Mouse (Mus musculus) lung, postnatal 10 days (tissue): ENCODE measurements around the gene Ostc.

ENCODE experiments used
- DNase-seq: peaks from one replicate; pipeline ENCODE4 v3.0.0; 2021

The Ostc gene

DNA sequence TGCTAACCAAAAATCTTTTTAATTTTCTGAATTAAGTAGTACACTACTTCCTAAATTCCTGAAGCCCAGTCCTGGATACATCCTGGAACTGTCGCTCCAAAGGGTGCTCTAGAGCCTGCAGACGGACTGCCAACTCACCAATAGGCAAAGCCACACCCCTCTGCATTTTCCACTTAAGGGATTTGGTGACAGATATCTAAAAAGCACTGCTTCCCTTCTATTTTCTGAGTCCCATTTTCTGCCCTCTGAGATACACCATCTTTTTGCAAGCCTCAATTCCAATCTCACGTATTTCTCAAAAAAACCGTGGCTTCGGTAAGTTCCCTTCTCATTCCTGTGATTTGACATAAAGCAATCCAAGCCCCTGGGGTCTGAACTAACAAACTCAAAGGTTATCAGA is 715 bp downstream of the Ostc start:
- DNase-seq, result peak; percentile 25

GRCm38 (mm10) chr3:130702289-130702688 is 7.0 kb downstream of the Ostc start:
- DNase-seq, result no peak

- DNase-seq, result no peak
Measured at GRCm38 (mm10) chr3:130697622-130698021, 11.6 kb downstream of the Ostc start.

- DNase-seq, result no peak
Measured at GRCm38 (mm10) chr3:130694705-130695104, 14.5 kb downstream of the Ostc start.

DNA sequence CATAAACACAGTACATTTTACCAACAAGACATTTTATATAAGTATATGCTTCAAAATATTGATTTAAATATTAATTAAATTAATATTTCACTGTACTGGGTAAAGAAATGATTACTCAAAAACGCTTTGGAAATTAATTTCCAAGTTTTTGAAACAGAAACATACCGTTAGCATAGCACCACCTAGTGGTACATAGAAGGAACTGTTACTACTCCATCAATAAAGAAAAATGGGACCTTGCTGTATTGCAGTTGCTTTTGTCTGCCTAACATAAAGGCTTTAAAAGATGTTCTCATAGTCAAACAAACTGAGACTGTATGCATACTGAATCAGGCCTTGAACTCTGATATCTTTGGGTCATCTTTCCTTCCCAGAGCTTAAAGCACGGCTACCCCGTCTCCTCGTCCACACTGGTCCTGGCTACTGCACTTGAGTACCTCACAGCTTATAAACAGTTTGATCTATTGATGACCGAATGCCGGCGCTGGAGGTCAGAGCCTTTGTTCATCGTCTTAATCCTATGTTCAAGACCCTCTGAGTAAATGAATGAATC is 15.1 kb downstream of the Ostc start:
- no peak for DNase-seq

DNA sequence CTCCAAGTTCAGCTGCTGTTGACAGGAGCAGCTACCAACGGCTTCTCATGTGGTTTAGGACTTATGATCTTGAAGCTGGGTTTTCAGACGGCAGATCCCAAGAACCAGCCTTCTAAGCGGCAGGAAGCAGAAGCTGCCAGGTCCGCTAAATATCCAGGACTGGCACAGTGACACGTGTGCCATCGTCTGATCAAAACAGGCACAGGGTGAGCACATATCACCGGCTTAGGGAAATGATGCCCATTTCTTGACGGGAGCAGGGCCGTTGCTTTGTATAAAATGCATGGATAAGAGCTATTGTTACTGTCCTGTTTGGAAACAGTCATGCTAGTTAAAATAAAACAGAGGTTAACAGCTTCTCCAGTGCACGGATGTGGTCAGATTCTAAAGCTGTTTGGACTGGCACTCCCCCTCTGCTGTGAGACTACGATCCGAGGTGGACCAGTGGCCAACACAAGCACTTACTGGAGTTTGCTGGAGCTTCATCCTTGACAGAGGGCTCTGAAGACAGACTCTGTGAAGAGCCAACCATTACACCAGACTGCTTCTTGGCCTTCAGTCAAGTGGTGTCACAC is 17.6 kb downstream of the Ostc start:
- DNase-seq, result no peak

DNA sequence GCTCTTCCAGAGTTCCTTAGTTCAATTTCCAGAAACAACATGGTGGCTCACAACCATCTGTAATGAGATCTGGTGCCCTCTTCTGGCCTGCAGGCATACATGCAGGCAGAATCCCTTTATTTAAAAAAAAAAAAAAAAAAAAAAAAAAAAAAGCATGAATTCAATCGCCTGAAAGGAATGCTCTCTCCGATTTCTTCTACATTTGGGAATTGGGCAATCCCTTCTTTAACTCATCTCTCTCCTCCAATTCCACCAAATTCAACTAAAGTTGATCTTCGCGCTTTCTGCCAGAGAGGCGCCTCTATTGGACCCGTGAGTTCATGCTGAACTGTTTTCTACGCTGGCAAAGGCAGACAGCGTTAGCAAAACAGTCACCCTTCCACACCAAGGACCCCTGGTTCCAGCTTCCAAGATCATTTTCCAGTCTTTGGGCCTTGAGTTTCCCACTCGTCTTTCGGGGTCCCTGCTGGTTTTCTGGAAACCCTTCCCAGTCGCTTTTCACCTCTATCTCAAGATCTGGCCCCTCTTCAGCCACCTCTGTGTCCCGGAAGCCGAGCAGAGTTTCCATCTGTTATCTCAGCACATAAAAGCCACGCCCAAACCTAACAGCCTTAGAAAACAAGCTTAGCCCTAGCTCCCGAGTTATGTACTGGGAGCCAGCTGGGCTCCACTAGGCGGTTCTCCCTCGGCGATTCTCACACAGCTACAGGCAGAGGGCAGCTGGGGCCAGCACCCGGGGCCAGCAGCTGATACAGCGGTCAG is 18.2 kb downstream of the Ostc start:
- peak; percentile 64 for DNase-seq

- peak; percentile 82 for DNase-seq
Measured at GRCm38 (mm10) chr3:130689630-130690029, 19.6 kb downstream of the Ostc start.

DNA sequence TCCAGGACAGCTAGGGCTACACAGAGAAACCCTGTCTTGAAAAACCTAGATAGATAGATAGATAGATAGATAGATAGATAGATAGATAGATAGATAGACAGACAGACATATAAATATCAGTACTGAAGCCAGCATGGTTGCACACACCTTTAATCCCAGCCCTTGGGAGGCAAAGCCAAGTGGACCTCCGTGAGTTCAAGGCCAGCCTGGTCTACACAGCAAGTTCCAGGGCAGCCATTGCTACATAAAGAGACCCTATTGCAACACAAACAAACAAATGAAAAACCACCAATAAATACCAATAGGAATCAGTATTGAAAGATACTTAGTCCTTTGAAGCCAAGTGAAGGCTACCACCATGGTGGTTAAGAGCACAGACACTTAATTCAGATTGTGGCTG is 22.2 kb downstream of the Ostc start:
- DNase-seq, result no peak

- no peak for DNase-seq
Measured at GRCm38 (mm10) chr3:130685014-130685366, 24.3 kb downstream of the Ostc start.

GRCm38 (mm10) chr3:130684276-130685013 is 24.8 kb downstream of the Ostc start:
- DNase-seq, result no peak

DNA sequence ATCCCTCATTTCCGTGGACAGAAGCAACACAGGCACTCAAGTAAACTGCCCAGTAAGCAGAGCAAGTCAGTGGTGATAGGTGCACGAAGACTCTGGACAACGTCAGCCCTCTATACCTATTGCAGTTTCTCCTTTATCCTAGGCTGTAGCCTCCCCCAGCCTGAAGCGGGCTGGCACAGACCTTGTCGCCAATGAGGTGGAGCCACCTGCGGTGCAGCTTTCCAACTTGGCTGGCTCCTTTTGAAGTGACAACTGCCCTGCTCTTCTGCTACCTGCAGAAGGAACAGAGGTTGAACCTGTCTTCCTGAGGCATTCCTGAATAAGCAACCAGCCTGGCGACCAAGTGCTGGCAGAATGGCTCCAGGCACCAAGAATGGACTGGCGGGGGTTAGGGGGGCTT is 25.4 kb downstream of the Ostc start:
- DNase-seq, result no peak

DNA sequence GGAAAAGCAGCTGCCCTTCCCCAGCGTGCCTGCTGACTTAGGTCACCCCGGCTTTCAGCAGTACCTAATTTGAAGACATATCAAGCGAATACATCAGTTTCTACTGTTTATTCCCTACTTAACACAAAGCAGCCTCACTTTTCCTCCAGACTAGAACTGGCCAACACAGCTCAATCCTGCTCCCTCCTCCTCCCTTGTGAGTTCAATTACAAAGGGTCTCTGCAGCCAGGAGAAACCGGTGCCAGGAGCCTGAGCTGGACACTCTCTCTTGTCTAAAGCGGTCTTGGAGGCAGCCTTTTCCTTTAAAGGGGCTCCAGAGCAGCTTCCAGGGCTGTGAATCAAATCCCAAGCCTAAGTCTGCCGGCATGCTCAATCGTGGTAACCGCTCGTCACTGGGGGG is 27.1 kb downstream of the Ostc start:
- DNase-seq, result no peak

DNA sequence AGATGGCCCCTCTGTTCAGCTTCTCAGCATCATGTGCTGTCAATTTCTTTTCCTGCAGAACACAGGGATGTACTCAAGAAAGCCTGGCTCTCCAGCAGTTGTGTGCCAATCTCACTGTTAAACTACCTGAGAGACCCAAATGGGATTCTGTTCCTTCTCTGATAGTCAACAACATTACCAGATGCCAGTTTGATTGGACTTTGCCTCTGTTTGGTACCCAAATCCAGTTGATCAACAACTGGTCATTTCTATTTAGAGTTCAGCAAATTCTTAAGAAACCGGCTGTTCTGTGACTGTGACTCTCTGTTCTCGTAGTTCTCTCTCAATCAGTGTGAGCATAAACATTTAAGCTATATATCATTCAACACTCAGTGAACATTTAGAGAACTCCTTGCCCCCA is 28.0 kb downstream of the Ostc start:
- no peak for DNase-seq

DNA sequence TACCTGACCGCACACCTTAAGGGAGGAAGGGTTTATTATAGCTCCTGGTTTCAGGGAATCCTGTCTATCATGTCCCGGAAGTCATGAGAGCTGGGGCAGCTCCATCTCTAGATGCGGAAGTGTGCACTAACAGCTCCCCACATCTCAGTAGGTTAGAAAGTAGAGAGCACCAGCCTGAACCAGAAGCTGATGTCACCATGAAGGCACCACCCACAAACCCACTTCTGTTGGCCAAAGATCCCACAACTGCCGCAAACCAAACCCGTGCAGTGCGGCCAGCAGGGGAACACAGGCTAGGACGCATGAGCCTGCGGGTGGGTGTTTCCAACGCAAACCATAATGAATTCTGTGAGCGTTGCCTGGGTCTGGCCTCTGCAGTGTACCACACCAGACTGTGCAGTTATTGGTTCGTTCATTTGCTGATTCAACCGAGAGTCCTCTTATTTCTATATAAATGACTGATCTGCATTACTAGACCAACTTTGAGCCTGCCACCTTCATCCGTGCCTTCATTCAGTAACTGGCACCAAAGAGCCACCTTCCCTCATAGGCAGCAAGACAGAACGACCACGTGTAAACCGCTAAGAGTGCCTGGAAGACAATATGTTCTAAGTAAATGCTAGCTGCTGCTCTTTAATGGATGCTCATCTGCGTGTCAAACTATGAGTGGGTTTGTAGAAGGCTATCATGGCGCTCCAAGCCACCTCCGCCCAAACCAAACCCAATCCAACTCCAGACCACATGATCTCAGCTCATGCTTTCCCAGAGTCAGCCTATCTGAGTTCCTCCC is 31.4 kb downstream of the Ostc start:
- DNase-seq, result no peak

DNA sequence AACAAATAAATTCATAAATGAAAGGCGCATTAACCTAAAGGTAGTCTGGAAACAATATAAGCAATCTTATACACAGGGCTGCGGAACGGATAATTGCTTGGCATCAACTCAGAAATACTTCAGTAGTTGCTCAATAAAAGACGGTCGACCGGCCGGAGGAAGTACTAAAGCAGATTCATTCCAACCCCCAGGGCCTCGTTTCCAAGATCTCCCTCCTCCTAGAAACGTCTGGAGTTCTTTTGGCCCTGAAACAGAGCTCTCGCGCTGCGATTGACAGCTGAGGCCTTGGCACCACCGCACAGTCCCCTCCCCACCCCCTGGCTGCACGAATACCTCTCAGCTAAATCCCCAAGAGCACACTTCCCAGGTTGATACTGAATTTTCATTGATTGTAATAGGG is 38.0 kb downstream of the Ostc start:
- DNase-seq, result peak; percentile 22

- DNase-seq, result no peak
Measured at GRCm38 (mm10) chr3:130662496-130662895, 46.7 kb downstream of the Ostc start.

- DNase-seq, result no peak
Measured at GRCm38 (mm10) chr3:130660619-130661018, 48.6 kb downstream of the Ostc start.

DNA sequence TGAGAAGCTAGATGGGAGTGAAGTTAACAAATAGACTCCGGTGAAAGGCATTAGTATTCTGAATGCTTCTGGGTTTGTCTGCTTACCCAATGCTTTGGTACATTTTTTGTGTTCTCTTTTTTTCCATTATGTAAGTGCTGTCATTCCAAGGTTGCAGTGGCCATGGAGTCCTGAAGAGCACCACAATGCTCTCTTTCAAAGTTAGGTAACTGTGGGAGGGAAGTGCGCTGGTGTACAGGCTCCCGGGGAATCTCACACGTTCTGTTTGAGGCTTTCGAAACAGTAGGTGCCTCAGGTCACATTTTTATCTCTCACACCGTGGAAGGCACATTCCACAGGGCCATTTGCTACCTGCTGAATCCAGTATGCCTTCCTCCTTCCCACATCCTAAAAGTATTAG is 59.7 kb downstream of the Ostc start:
- DNase-seq, result no peak

- no peak for DNase-seq
Measured at GRCm38 (mm10) chr3:130646110-130646810, 63.0 kb downstream of the Ostc start.
